Mouse (Mus musculus) liver, embryonic 14.5 days (tissue): ENCODE data around the gene Vmn1r178. TPM values are rescaled to one million over a fixed set of nuclear protein-coding genes. Genes with fewer than 3 reads are reported as not detected.
"Not testable (repeated sequence)": the region's sequence is repeated elsewhere in the genome, so short reads cannot be mapped to it uniquely, and the experiment has no call there.

Experiments
- ATAC-seq: fragments of 200-750 bp; cut with Nextera tagmentation; 2 replicates; pipeline ENCODE4 v1.8.0; 2017; ENCODE audit warnings: moderate number of reproducible peaks, mild to moderate bottlenecking, moderate library complexity; ENCODE audit not compliant: insufficient read depth
- DNase-seq, 3 experiments: peaks; one replicate each; pipeline ENCODE4 v3.0.0-alpha.2; 2012 to 2013; ENCODE audit warnings: low read depth in 3 of 3, low spot score in 3 of 3
- H3K27ac ChIP-seq: fragments of 300-500 bp; sonication (generic); 2 replicates; pipeline ENCODE4 v1.5.1; 2014; ENCODE audit warnings: moderate library complexity, mild to moderate bottlenecking, control low read depth, inconsistent platforms
- H3K27me3 ChIP-seq: fragments of 300-500 bp; sonication (generic); 2 replicates; pipeline ENCODE4 v1.6.1; 2014; ENCODE audit warnings: mild to moderate bottlenecking, low read length, moderate library complexity; ENCODE audit not compliant: control insufficient read depth, insufficient read depth
- H3K36me3 ChIP-seq: fragments of 300-500 bp; sonication (generic); replicated peaks from 2 replicates; pipeline ENCODE4 v1.6.1; 2014; ENCODE audit warnings: low read depth; ENCODE audit not compliant: control insufficient read depth, insufficient read depth
- H3K4me1 ChIP-seq, 2 experiments: fragments of 200-500 bp in 1 of 2; fragments of 300-500 bp in 1 of 2; sonication (generic) in 1 of 2; replicated peaks; 2 replicates each; pipeline ENCODE4 v1.6.1; 2012 to 2014; ENCODE audit warnings: antibody characterized with exemption in 1 of 2, inconsistent platforms in 1 of 2, low read length in 1 of 2; ENCODE audit not compliant: control insufficient read depth in 2 of 2, insufficient read depth in 2 of 2
- H3K4me2 ChIP-seq: fragments of 300-500 bp; sonication (generic); 2 replicates; pipeline ENCODE4 v1.6.1; 2014; ENCODE audit warnings: low read depth, mild to moderate bottlenecking, control low read depth, moderate library complexity
- H3K4me3 ChIP-seq, 2 experiments: fragments of 200-500 bp in 1 of 2; fragments of 300-500 bp in 1 of 2; sonication (generic) in 1 of 2; 2 replicates each; pipeline ENCODE4 v1.5.1; 2012 to 2014; ENCODE audit warnings: low read depth in 2 of 2, low read length in 2 of 2, mild to moderate bottlenecking in 2 of 2, control low read depth in 1 of 2, inconsistent platforms in 1 of 2, moderate library complexity in 1 of 2; ENCODE audit not compliant: insufficient read depth in 1 of 2
- H3K9ac ChIP-seq: fragments of 300-500 bp; sonication (generic); replicated peaks from 2 replicates; pipeline ENCODE4 v1.6.1; 2014; ENCODE audit warnings: mild to moderate bottlenecking, control low read depth, moderate library complexity
- H3K9me3 ChIP-seq: fragments of 300-500 bp; sonication (generic); 2 replicates; pipeline ENCODE4 v1.6.1; 2016; ENCODE audit warnings: low read length, mixed read lengths; ENCODE audit not compliant: control insufficient read depth
- CTCF ChIP-seq: IDR thresholded peaks from 2 replicates; pipeline ENCODE4 v1.5.1; 2016; ENCODE audit warnings: antibody characterized with exemption, low read depth, control low read depth
- EP300 ChIP-seq: IDR thresholded peaks from 2 replicates; pipeline ENCODE4 v1.6.1; 2016; ENCODE audit warnings: antibody characterized with exemption, low read depth
- WGBS: fragments of 180-500 bp; shearing (Covaris S2); extraction: QIAGEN DNeasy Blood & Tissue Kit; methylation state at CpG from one replicate; pipeline ENCODE4 v1.1.7; 2014; ENCODE audit not compliant: insufficient replicate concordance; 5-methylcytosine and 5-hydroxymethylcytosine counted together
- polyA plus RNA-seq, 2 experiments: library from polyadenylated mRNA; depleted of rRNA in 1 of 2; stranded (reverse) in 1 of 2; unstranded in 1 of 2; fragments of >200 nt; fragmentation: Nextera tagmentation in 1 of 2; extraction: Ambion mirVana in 1 of 2; gene quantifications; 2 replicates each; pipeline versions ENCODE4 v1.2.1 to v1.2.3; 2012 to 2014

Vmn1r178 gene
- polyA plus RNA-seq (2012; rRNA removed) (not detected in 2 replicates), polyA plus RNA-seq (2014; fragmentation: Nextera tagmentation; extraction: Ambion mirVana) (not detected in 2 replicates)

DNA sequence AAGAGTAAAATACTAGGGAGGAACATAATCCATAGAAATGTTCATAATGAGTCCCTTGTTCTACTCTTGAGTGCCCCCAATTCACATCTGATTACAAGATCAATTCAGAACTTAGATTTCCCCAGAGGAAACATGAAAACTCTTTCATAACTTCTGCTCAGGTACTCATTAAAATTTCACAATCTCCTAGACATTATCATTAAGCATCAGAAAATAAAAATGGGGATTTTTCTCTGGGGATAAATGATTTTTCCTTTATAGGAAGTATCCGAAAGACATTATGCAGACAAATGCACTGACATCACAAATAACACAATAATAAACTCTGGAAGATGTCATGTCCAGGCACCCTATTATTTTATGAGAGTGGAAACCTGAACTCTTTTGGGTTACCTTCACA, at the start of gene Vmn1r178:
Gene Vmn1r178, plus strand, starts transcription at position 301 of the 400 bp plus-strand sequence.
- Histone ChIP-seq H3K27me3 (no peaks in the 10 kb centered on the region), H3K27ac (no peak within 1 kb of the TSS), H3K4me1 (no peaks in the 10 kb centered on the region), H3K9ac (no peak within 1 kb of the TSS), H3K36me3 (no peaks in the 10 kb centered on the region), H3K4me3 (no peak within 1 kb of the TSS), H3K4me2 (no peak within 1 kb of the TSS), H3K9me3 (no peaks in the 10 kb centered on the region)
- ATAC-seq (no peak), DNase-seq (no peak)
- TF ChIP-seq EP300 (no peak), CTCF (no peak)
- 46% methylated on average over 1 of the region's 1 CpGs for WGBS

DNA sequence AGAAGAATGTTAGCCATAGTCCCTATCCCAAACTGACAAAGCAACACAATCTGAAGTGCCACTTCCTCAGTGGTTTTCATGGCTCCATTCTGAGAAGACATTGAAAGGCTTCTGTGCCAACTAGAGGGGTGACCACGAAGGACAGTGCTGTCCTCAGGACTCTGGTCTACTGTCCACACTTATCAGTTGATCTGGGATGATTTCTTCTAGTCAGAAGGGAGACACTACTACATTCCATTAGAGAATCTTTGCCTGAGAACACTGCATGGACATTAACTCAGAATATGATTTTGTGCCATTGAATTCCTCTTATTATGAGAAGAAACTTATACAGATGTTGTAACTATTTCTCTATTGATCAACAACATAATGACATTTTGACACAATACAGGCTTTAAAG, 25.5 kb upstream of the Vmn1r178 start, which contains the start of gene Vmn1r177:
Gene Vmn1r177, minus strand, starts transcription at position 101 of the 400 bp plus-strand sequence.
- not testable (repeated sequence) for ATAC-seq, H3K27ac ChIP-seq

DNA sequence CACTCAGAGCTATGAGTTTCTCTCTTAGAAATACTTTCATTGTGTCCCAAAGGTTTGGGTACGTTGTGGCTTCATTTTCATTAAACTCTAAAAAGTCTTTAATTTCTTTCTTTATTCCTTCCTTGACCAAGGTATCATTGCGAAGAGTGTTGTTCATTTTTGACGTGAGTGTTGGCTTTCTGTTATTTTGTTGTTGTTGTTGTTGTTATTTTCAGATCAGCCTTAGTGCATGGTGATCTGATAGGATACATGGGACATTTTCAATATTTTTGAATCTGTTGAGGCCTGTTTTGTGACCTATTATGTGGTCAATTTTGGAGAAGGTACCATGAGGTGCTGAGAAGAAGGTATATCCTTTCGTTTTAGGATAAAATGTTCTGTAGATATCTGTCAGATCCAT, 14.9 kb upstream of the Vmn1r178 start:
- H3K27me3 ChIP-seq, result not testable (repeated sequence)

More for the DNA sequence above, 25.5 kb upstream of the Vmn1r178 start, which contains the start of gene Vmn1r177:
- H3K4me2 ChIP-seq, H3K4me3 ChIP-seq, H3K9me3 ChIP-seq, H3K9ac ChIP-seq, H3K36me3 ChIP-seq, DNase-seq, H3K27me3 ChIP-seq, H3K4me1 ChIP-seq: not testable (repeated sequence)
- WGBS, result 0% methylated on average over 1 of the region's 1 CpGs

DNA sequence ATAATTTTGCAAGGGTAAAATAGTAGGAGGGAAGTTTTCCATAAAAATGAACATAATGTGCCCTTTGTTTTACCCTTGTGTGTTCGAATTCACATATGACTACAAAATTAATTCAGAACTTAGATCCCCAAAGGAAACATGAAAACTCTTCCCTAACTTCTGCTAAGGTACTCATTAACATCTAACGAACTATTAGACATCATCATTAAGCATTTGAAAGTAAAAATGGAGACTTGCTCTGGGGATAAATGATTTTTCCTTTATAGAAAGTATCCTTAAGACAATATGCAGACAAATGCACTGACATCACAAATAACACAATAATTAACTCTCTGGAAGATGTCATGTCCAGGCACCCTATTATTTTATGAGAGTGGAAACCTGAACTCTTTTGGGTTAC, 34.9 kb downstream of the Vmn1r178 start, which contains the start of gene Vmn1r179:
Gene Vmn1r179, plus strand, starts transcription at position 301 of the 400 bp plus-strand sequence.
- Histone ChIP-seq H3K9me3 (no peaks in the 10 kb centered on the region), H3K27me3 (no peaks in the 10 kb centered on the region), H3K9ac (no peak within 1 kb of the TSS), H3K4me2 (no peak within 1 kb of the TSS), H3K4me1 (no peaks in the 10 kb centered on the region), H3K27ac (no peak within 1 kb of the TSS), H3K36me3 (no peaks in the 10 kb centered on the region), H3K4me3 (no peak within 1 kb of the TSS)
- DNase-seq (no peak), ATAC-seq (no peak)
- TF ChIP-seq EP300 (no peak), CTCF (no peak)
- 16% methylated on average over 2 of the region's 2 CpGs for WGBS

More for the DNA sequence above, 14.9 kb upstream of the Vmn1r178 start:
- H3K9me3 ChIP-seq, H3K27ac ChIP-seq, H3K4me1 ChIP-seq, H3K9ac ChIP-seq, H3K36me3 ChIP-seq, ATAC-seq, H3K4me3 ChIP-seq, DNase-seq, H3K4me2 ChIP-seq: not testable (repeated sequence)
- WGBS, result 38% methylated on average over 3 of the region's 4 CpGs

Other genes starting within 250 kb of the Vmn1r178 start
- gene Vmn1r172, start 233.7 kb upstream of the Vmn1r178 start, polyA plus RNA-seq (2012; rRNA removed), result not detected in 2 replicates
- not detected in 2 replicates for gene Vmn1r172, start 233.7 kb upstream of the Vmn1r178 start, polyA plus RNA-seq (2014; fragmentation: Nextera tagmentation; extraction: Ambion mirVana)
- gene Vmn1r173, start 191.3 kb upstream of the Vmn1r178 start, polyA plus RNA-seq (2012; rRNA removed), result not detected in 2 replicates
- not detected in 2 replicates for gene Vmn1r173, start 191.3 kb upstream of the Vmn1r178 start, polyA plus RNA-seq (2014; fragmentation: Nextera tagmentation; extraction: Ambion mirVana)
- gene Vmn1r174, start 139.7 kb upstream of the Vmn1r178 start, polyA plus RNA-seq (2012; rRNA removed), result not detected in 2 replicates
- not detected in 2 replicates for gene Vmn1r174, start 139.7 kb upstream of the Vmn1r178 start, polyA plus RNA-seq (2014; fragmentation: Nextera tagmentation; extraction: Ambion mirVana)
- gene Vmn1r175, start 81.4 kb upstream of the Vmn1r178 start, polyA plus RNA-seq (2012; rRNA removed), result not detected in 2 replicates
- not detected in 2 replicates for gene Vmn1r175, start 81.4 kb upstream of the Vmn1r178 start, polyA plus RNA-seq (2014; fragmentation: Nextera tagmentation; extraction: Ambion mirVana)
- gene Vmn1r176, start 54.6 kb upstream of the Vmn1r178 start, polyA plus RNA-seq (2012; rRNA removed), result not detected in 2 replicates
- not detected in 2 replicates for gene Vmn1r176, start 54.6 kb upstream of the Vmn1r178 start, polyA plus RNA-seq (2014; fragmentation: Nextera tagmentation; extraction: Ambion mirVana)
- gene Vmn1r177, start 25.6 kb upstream of the Vmn1r178 start, polyA plus RNA-seq (2012; rRNA removed), result not detected in 2 replicates
- gene Vmn1r177, start 25.6 kb upstream of the Vmn1r178 start, polyA plus RNA-seq (2014; fragmentation: Nextera tagmentation; extraction: Ambion mirVana), result not detected in 2 replicates
- gene Vmn1r179, start 35.0 kb downstream of the Vmn1r178 start, polyA plus RNA-seq (2012; rRNA removed), result not detected in 2 replicates
- gene Vmn1r179, start 35.0 kb downstream of the Vmn1r178 start, polyA plus RNA-seq (2014; fragmentation: Nextera tagmentation; extraction: Ambion mirVana), result not detected in 2 replicates
- gene Vmn1r180, start 58.6 kb downstream of the Vmn1r178 start, polyA plus RNA-seq (2012; rRNA removed), result not detected in 2 replicates
- gene Vmn1r180, start 58.6 kb downstream of the Vmn1r178 start, polyA plus RNA-seq (2014; fragmentation: Nextera tagmentation; extraction: Ambion mirVana), result not detected in 2 replicates
- gene Vmn1r181, start 82.6 kb downstream of the Vmn1r178 start, polyA plus RNA-seq (2012; rRNA removed), result not detected in 2 replicates
- gene Vmn1r181, start 82.6 kb downstream of the Vmn1r178 start, polyA plus RNA-seq (2014; fragmentation: Nextera tagmentation; extraction: Ambion mirVana), result not detected in 2 replicates
- not detected in 2 replicates for gene V1rd19, start 109.7 kb downstream of the Vmn1r178 start, polyA plus RNA-seq (2012; rRNA removed)
- not detected in 2 replicates for gene V1rd19, start 109.7 kb downstream of the Vmn1r178 start, polyA plus RNA-seq (2014; fragmentation: Nextera tagmentation; extraction: Ambion mirVana)
- not detected in 2 replicates for gene Vmn1r183, start 161.2 kb downstream of the Vmn1r178 start, polyA plus RNA-seq (2012; rRNA removed)
- gene Vmn1r183, start 161.2 kb downstream of the Vmn1r178 start, polyA plus RNA-seq (2014; fragmentation: Nextera tagmentation; extraction: Ambion mirVana), result not detected in 2 replicates
- 7.7 and 9.3 TPM in 2 replicates for gene Zfp180, start 189.9 kb downstream of the Vmn1r178 start, polyA plus RNA-seq (2012; rRNA removed)
- 8.6 and 10.2 TPM in 2 replicates for gene Zfp180, start 189.9 kb downstream of the Vmn1r178 start, polyA plus RNA-seq (2014; fragmentation: Nextera tagmentation; extraction: Ambion mirVana)
- 0.28 and 0.36 TPM in 2 replicates for gene Zfp112, start 220.3 kb downstream of the Vmn1r178 start, polyA plus RNA-seq (2012; rRNA removed)
- gene Zfp112, start 220.3 kb downstream of the Vmn1r178 start, polyA plus RNA-seq (2014; fragmentation: Nextera tagmentation; extraction: Ambion mirVana), result 0.22 and 0.29 TPM in 2 replicates
- gene Zfp235, start 242.2 kb downstream of the Vmn1r178 start, polyA plus RNA-seq (2012; rRNA removed), result 1.6 and 2.2 TPM in 2 replicates
- 2.9 and 3.8 TPM in 2 replicates for gene Zfp235, start 242.2 kb downstream of the Vmn1r178 start, polyA plus RNA-seq (2014; fragmentation: Nextera tagmentation; extraction: Ambion mirVana)